Mouse (Mus musculus) midbrain, embryonic 15.5 days (tissue): ENCODE data around the gene Bloc1s5. TPM values are rescaled to one million over a fixed set of nuclear protein-coding genes. Genes with fewer than 3 reads are reported as not detected.

Experiments used
- ATAC-seq: fragments of 200-750 bp; cut with Nextera tagmentation; replicated peaks from 2 replicates; pipeline ENCODE4 v1.8.0; 2017; ENCODE audit warnings: moderate TSS enrichment
- H3K27ac ChIP-seq: fragments of 300-500 bp; sonication (generic); 2 replicates; pipeline ENCODE4 v1.5.1; 2015; ENCODE audit warnings: mild to moderate bottlenecking, inconsistent platforms
- H3K27me3 ChIP-seq: fragments of 300-500 bp; sonication (generic); replicated peaks from 2 replicates; pipeline ENCODE4 v1.6.1; 2015; ENCODE audit warnings: inconsistent platforms
- H3K36me3 ChIP-seq: fragments of 300-500 bp; sonication (generic); replicated peaks from 2 replicates; pipeline ENCODE4 v1.6.1; 2015; ENCODE audit warnings: inconsistent platforms
- H3K4me1 ChIP-seq: fragments of 300-500 bp; sonication (generic); 2 replicates; pipeline ENCODE4 v1.6.1; 2015; ENCODE audit warnings: inconsistent platforms
- H3K4me2 ChIP-seq: fragments of 300-500 bp; sonication (generic); 2 replicates; pipeline ENCODE4 v1.6.1; 2015; ENCODE audit warnings: inconsistent platforms, mild to moderate bottlenecking, moderate library complexity
- H3K4me3 ChIP-seq: fragments of 300-500 bp; sonication (generic); 2 replicates; pipeline ENCODE4 v1.5.1; 2015; ENCODE audit warnings: mild to moderate bottlenecking, inconsistent platforms
- H3K9ac ChIP-seq: fragments of 300-500 bp; sonication (generic); 2 replicates; pipeline ENCODE4 v1.6.1; 2015; ENCODE audit warnings: mild to moderate bottlenecking, inconsistent platforms
- H3K9me3 ChIP-seq: fragments of 300-500 bp; sonication (generic); 2 replicates; pipeline ENCODE4 v1.6.1; 2016; ENCODE audit warnings: inconsistent platforms
- WGBS: fragments of 180-500 bp; shearing (Covaris S2); methylation state at CpG from one replicate; pipeline ENCODE4 v1.1.7; 2015; ENCODE audit warnings: mixed read lengths; 5-methylcytosine and 5-hydroxymethylcytosine counted together
- polyA plus RNA-seq: library from polyadenylated mRNA; unstranded; fragments of >200 nt; fragmentation: Nextera tagmentation; extraction: Ambion mirVana; gene quantifications from 2 replicates; pipeline ENCODE4 v1.2.1, GENCODE M21; 2015

Bloc1s5 gene
- polyA plus RNA-seq, 1 experiment from 2014 or later: 21.0 TPM

- ATAC-seq: no peak
- Histone ChIP-seq H3K4me2 (no peak overlapping the region), H3K9me3 (no peaks in the 10 kb centered on the region), H3K9ac (no peak overlapping the region), H3K27ac (no peak overlapping the region), H3K4me3 (no peak overlapping the region), H3K36me3 (no peaks in the 10 kb centered on the region), H3K27me3 (no peaks in the 10 kb centered on the region), H3K4me1 (no peaks in the 10 kb centered on the region)
- WGBS: 95% methylated on average over 5 of the region's 5 CpGs
Measured at GRCm38 (mm10) chr13:38587350-38587749, 47.6 kb downstream of the Bloc1s5 start.

DNA sequence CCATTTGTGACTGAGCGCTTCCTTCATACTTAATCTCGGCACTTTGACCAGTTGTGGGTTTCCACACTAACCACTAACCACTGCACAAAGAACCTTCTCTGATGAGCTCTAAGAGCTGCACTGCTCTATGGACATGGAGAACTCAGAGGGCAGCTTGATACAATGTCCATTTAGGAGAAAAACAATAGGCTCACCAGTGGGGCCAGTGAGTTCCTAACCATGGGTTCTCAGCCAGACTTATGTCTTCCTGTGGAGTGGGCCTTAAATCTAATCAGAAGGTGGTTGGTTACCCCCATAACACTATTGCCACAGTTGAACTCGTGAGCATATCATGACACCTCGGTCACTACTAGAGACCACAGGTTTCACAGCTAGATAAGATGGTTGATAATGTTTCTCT is 48.5 kb downstream of the Bloc1s5 start:
- no peak for ATAC-seq
- Histone ChIP-seq H3K27me3 (no peaks in the 10 kb centered on the region), H3K36me3 (no peaks in the 10 kb centered on the region), H3K4me2 (no peak overlapping the region), H3K4me1 (no peaks in the 10 kb centered on the region), H3K27ac (no peak overlapping the region), H3K9me3 (no peaks in the 10 kb centered on the region), H3K9ac (no peak overlapping the region), H3K4me3 (no peak overlapping the region)
- WGBS: 94% methylated on average over 4 of the region's 4 CpGs

- H3K9ac ChIP-seq: no peak overlapping the region
- H3K4me2 ChIP-seq: no peak overlapping the region
- no peak overlapping the region for H3K4me3 ChIP-seq
- WGBS: 81% methylated on average over 3 of the region's 3 CpGs
- no peaks in the 10 kb centered on the region for H3K36me3 ChIP-seq
- H3K27ac ChIP-seq: no peak overlapping the region
- no peak for ATAC-seq
- no peaks in the 10 kb centered on the region for H3K27me3 ChIP-seq
- H3K9me3 ChIP-seq: no peaks in the 10 kb centered on the region
- H3K4me1 ChIP-seq: no peaks in the 10 kb centered on the region
Measured at GRCm38 (mm10) chr13:38582768-38583167, 52.1 kb downstream of the Bloc1s5 start.

DNA sequence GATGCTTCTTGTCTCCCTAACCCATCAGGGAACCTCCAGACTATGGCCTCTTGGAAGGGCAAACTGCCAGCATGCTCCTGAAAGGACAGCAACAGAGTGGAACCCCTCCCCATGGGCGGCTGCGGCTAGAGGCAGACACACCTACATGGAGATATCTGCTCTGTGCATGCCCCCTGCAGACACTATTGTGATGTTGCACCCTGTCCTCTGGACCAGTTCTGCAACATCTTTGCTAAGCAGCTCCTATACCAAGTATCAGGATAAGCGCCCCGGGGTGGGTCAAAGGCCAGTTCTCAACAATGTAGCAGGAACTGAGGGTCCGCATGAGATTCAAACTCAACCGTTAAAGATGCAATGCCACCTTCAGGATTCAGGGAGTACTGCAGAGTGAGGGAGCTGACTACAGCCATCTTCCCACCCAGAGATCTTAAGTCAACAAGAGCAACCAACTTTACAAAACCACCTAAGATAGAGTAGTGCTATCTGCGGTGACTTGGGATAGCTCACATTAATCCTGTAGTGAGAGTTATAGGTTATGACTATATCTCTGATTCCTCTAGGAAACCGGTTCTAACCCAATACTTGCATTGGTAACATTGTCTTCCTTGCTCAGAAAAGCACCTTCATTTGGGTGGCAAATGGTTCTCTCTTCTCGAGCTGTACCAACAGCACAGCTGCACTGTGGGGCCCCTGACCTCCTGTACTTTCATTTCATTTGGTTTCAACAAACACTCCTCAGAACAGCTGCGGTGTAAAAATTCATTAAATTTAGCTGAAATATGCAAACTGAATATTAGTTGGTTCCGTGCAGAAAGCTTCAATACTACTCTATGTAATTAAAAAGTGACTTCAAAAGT is 54.1 kb downstream of the Bloc1s5 start:
- Histone ChIP-seq H3K9me3 (no peaks in the 10 kb centered on the region), H3K9ac (no peak overlapping the region), H3K4me2 (no peak overlapping the region), H3K36me3 (no peaks in the 10 kb centered on the region), H3K27me3 (no peaks in the 10 kb centered on the region), H3K27ac (no peak overlapping the region), H3K4me1 (no peaks in the 10 kb centered on the region), H3K4me3 (no peak overlapping the region)
- ATAC-seq: no peak
- 71% methylated on average over 11 of the region's 11 CpGs for WGBS

DNA sequence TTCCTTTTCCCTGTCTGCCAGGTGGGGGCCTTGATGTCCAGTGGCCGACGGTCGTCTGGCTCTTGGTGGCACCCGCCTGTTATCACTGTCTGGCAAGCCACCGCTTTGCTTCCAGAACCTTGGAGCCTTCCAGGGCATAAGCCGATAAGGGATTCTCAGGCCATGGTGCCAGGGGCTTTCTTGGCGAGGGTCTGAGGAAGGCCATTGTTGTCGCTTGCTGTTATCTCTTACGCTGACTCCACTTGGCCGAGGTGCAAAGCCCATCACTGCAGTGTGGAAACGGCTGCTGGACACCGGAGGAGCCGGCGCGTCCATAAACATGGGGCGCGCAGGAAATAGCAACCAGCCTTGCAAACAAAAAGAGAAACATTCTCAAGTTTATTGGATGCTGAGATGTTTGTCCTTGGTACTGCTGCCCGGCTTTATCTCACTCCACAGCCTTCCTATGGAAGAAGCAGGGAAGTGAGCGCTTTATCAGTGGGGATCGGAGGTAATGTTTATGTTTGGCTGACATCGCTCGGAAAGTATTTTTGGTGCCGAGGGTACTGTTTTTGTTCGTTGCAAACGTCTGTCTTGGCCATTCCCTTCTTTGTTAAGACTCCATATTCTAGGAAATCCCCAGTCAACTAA is 54.8 kb downstream of the Bloc1s5 start:
- Histone ChIP-seq H3K36me3 (no peaks in the 10 kb centered on the region), H3K9ac (no peak overlapping the region), H3K4me3 (no peak overlapping the region), H3K27ac (no peak overlapping the region), H3K9me3 (no peaks in the 10 kb centered on the region), H3K27me3 (no peaks in the 10 kb centered on the region), H3K4me1 (no peaks in the 10 kb centered on the region), H3K4me2 (no peak overlapping the region)
- no peak for ATAC-seq
- WGBS: 89% methylated on average over 25 of the region's 25 CpGs

- Histone ChIP-seq H3K4me1 (no peaks in the 10 kb centered on the region), H3K9me3 (no peaks in the 10 kb centered on the region), H3K4me3 (no peak overlapping the region), H3K9ac (no peak overlapping the region), H3K36me3 (no peaks in the 10 kb centered on the region), H3K4me2 (no peak overlapping the region), H3K27me3 (no peaks in the 10 kb centered on the region), H3K27ac (no peak overlapping the region)
- no peak for ATAC-seq
- 83% methylated on average over 3 of the region's 3 CpGs for WGBS
Measured at GRCm38 (mm10) chr13:38574668-38575067, 60.2 kb downstream of the Bloc1s5 start.

- Histone ChIP-seq H3K27ac (no peak overlapping the region), H3K36me3 (no peaks in the 10 kb centered on the region), H3K4me3 (no peak overlapping the region), H3K9ac (no peak overlapping the region), H3K4me1 (no peaks in the 10 kb centered on the region), H3K27me3 (no peaks in the 10 kb centered on the region), H3K4me2 (no peak overlapping the region), H3K9me3 (no peaks in the 10 kb centered on the region)
- no peak for ATAC-seq
- WGBS: 89% methylated on average over 1 of the region's 1 CpGs
Measured at GRCm38 (mm10) chr13:38573281-38573680, 61.6 kb downstream of the Bloc1s5 start.

GRCm38 (mm10) chr13:38565245-38565644 is 69.7 kb downstream of the Bloc1s5 start:
- 83% methylated on average over 4 of the region's 4 CpGs for WGBS
- Histone ChIP-seq H3K27ac (no peak overlapping the region), H3K4me3 (no peak overlapping the region), H3K4me2 (no peak overlapping the region), H3K9ac (no peak overlapping the region), H3K4me1 (no peaks in the 10 kb centered on the region), H3K9me3 (no peaks in the 10 kb centered on the region), H3K36me3 (no peaks in the 10 kb centered on the region), H3K27me3 (no peaks in the 10 kb centered on the region)
- no peak for ATAC-seq

DNA sequence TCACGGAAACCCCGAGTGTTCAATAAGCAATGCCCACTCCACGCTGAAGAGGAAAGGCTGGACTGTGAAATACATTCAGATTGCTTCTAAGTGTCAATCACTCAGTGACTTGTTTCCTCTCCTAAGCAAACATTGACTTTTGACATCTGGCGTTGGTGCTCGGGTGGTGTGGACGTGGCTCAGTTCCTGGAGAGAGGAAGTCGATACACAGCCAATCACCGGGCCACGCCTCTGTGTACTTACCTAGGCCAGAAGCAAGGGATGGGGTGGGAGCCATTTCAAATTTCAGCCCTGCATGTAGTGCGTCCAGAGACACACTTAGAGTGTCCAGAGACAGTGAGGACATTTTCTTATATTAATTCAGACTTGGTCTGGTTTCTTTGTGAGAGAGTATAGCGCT is 80.3 kb downstream of the Bloc1s5 start:
- Histone ChIP-seq H3K9ac (no peak overlapping the region), H3K4me1 (no peaks in the 10 kb centered on the region), H3K27ac (no peak overlapping the region), H3K27me3 (no peaks in the 10 kb centered on the region), H3K36me3 (no peaks in the 10 kb centered on the region), H3K9me3 (no peaks in the 10 kb centered on the region), H3K4me3 (no peak overlapping the region), H3K4me2 (no peak overlapping the region)
- no peak for ATAC-seq
- WGBS: 85% methylated on average over 11 of the region's 11 CpGs

GRCm38 (mm10) chr13:38554210-38554609 is 80.7 kb downstream of the Bloc1s5 start:
- no peaks in the 10 kb centered on the region for H3K9me3 ChIP-seq
- H3K27me3 ChIP-seq: no peaks in the 10 kb centered on the region
- no peak for ATAC-seq
- no peaks in the 10 kb centered on the region for H3K4me1 ChIP-seq
- 76% methylated on average over 3 of the region's 3 CpGs for WGBS
- H3K9ac ChIP-seq: no peak overlapping the region
- no peak overlapping the region for H3K4me2 ChIP-seq
- H3K36me3 ChIP-seq: no peaks in the 10 kb centered on the region
- no peak overlapping the region for H3K27ac ChIP-seq
- H3K4me3 ChIP-seq: no peak overlapping the region

DNA sequence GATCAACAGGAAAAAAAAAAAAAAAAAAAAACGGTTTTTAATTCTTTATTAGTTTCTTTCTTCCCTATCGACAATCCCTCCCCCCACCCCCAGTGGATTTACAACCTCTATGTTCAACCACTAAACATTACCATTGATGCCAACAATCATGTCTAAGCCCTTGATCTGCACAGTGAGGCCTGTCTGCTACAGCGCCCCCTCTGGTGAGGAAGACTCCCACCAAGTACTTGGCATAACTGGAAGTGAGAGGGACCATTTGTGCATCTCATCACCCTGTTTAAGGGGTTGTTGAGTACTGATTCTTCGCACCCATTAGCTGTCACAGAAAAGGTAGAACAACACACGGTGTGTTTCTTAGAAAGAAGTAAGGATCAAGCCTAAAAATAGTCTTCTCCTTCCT is 86.2 kb downstream of the Bloc1s5 start:
- Histone ChIP-seq H3K4me1 (no peaks in the 10 kb centered on the region), H3K4me2 (no peak overlapping the region), H3K4me3 (no peak overlapping the region), H3K27me3 (no peaks in the 10 kb centered on the region), H3K27ac (no peak overlapping the region), H3K9me3 (no peaks in the 10 kb centered on the region), H3K9ac (no peak overlapping the region), H3K36me3 (no peaks in the 10 kb centered on the region)
- no peak for ATAC-seq
- 78% methylated on average over 5 of the region's 5 CpGs for WGBS

GRCm38 (mm10) chr13:38547717-38548116 is 87.2 kb downstream of the Bloc1s5 start:
- Histone ChIP-seq H3K9ac (no peak overlapping the region), H3K27ac (no peak overlapping the region), H3K4me2 (no peak overlapping the region), H3K4me3 (no peak overlapping the region), H3K4me1 (no peaks in the 10 kb centered on the region), H3K36me3 (no peaks in the 10 kb centered on the region), H3K9me3 (no peaks in the 10 kb centered on the region), H3K27me3 (no peaks in the 10 kb centered on the region)
- no peak for ATAC-seq
- 92% methylated on average over 5 of the region's 5 CpGs for WGBS

DNA sequence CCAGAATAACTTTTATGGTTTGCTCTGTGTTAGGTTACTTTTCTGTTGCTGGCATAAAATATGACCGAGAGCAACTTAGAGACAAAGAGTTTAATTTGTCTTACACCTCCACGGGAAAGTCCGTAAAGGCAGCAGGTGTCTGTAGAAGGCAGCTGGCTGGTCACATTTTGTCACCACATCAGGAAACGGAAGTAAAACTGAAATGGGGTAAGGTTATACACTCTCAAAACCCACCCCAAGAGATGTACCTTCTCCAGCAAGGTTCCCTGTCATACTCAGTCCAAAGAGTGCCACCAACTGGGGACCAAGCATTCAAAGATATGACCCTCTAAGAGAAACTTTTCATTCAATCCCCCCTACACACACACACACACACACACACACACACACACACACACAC is 88.2 kb downstream of the Bloc1s5 start:
- no peaks in the 10 kb centered on the region for H3K36me3 ChIP-seq
- no peak overlapping the region for H3K4me2 ChIP-seq
- ATAC-seq: no peak
- no peaks in the 10 kb centered on the region for H3K27me3 ChIP-seq
- H3K9me3 ChIP-seq: no peaks in the 10 kb centered on the region
- 90% methylated on average over 4 of the region's 4 CpGs for WGBS
- no peaks in the 10 kb centered on the region for H3K4me1 ChIP-seq
- H3K4me3 ChIP-seq: no peak overlapping the region
- no peak overlapping the region for H3K27ac ChIP-seq
- H3K9ac ChIP-seq: no peak overlapping the region
